Mouse (Mus musculus): ENCODE measurements around the gene Lrrc8e.

Gene Lrrc8e

DNA sequence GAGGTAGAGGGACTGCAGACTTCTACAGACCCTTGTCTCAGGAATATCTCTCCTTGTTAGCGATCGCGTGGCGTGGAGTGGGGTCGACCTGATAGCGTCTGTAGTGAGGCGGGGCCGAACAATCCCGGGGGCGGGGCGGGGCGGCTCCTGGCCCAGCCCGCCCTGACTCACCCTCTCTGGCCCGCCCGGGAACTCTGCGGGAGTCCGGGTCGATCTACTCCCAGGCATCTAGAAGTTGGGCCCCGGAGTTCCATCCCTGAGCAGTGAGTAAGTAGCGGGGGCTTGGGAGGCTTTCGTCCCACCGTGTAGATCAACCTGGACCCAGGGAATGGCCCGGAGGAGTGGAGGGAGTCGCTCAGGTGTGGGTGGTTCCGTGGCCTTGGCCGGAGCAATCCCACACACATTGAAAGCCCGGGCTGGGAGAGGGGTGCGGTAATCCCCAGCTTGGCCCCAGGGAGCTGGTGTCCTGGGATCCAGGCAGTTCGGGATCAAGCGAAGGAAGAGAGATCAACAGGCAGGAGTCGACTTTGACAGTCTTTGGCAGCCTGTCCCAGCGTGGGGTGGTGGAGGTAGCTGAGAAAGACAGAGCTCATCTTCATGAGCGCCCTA is at the start of gene Lrrc8e:
TSS of gene Lrrc8e (plus strand) at position 89 of the 609 bp plus-strand sequence.
- no peak for DNase-seq (ENCODE audit: low spot score)

DNA sequence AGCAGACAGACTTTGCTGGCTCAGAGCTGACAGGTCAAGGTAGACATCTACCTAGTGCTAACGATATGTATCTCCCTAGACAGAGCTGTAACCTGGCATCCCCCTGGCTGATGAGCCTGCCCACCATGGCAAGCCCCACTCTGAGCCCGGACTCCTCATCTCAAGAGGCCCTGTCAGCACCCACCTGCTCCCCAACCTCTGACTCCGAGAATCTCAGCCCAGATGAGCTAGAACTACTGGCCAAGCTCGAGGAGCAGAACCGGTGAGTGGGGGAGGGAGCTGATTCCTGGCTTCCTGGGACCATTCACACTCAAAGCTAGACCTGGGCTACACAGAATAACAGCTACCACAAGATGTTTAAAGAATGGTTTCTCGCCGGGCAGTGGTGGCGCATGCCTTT is 43.2 kb upstream of the Lrrc8e start:
- no peak for DNase-seq (ENCODE audit: low spot score)

DNA sequence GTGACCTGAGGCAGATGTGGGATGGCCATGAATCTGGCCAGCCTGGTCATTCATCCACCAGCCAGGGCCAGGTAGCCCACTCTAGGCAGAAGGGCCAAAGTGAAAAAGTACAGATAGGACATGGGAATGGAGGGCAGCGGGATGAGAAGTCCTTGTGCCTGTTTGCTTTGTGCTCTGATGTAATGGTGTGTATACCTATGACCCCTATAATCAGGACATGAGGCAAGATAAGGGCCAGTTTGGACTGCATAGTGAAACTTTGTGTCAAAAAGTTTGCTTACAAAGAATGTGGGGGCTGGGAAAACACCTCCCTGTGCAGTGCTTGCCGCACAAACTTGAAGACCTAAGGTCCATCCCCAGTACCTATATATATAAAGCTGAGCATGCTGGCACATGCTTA is 40.5 kb upstream of the Lrrc8e start:
- no peak for DNase-seq (ENCODE audit: low spot score)

DNA sequence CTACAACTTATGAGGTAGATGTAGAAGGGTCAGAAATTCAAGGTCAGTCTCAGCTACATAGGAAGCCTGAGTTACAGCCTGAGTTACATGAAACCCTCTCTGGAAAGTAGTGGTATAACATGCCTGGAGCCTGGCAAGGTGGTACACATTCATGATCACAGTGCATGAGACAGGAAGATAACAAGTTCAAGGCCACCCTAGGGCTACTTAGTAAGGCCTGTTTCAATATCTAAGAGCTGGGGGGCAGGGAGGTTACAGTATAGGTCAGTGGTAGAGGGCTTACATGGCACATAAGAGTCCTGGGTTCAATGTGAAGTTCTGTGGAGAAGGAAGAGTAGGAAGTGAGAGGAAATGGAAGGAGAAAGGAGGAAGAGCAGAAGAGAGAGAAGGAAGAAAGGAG is 38.0 kb upstream of the Lrrc8e start:
- DNase-seq (ENCODE audit: low spot score), result no peak

DNA sequence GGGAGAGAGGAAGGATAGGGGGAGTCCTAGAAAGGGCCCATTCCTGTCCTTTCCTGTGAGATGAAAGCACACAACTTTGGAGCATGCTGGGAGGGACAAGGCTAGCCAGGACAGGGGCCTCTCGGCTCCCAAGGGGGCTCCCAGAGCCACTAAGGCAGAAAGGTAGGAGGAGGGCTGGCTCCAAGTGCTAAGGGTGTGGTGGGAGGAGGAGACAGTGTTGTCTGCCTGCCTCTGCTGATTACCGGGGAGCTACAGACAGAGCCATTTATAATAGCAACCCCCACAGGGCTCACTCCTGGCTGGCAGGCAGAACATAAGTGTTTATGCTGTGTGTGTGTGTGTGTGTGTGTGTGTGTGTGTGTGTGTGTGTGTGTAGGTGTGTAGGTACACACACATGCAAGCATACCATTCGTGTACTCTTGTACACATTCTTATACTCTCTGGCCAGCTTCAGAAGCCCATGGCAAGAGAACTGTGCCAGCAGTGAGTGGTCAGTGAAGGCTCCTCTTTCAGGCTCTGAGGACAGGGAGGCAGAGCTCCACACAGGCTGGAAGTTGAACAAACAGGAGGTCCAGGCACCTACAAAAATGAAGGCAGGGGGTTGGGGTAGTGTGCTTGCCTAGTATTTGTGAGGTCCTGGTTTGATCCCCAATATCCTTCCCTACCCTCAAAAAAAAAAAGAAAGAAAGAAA is 37.5 kb upstream of the Lrrc8e start:
- no peak for DNase-seq (ENCODE audit: low spot score)

DNA sequence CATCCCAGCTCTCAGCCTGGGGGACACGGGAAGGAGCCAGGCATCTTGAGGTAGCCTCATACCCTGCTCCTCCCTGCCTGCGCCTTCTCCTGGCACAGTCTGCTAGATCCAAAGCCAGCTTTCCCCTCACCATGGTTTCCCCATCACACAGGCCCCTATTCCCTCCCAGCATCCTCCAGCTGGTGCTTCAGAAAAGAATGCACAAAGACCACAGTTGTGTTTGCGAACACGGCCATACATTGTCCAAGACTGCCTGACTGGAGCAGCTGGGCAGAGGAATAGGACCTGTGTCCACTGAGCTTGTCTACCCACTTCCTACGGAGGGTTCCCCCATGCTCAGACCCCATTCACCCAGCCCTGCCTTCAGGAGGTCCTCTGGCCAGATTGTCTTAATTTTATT is 34.3 kb upstream of the Lrrc8e start:
- no peak for DNase-seq (ENCODE audit: low spot score)

DNA sequence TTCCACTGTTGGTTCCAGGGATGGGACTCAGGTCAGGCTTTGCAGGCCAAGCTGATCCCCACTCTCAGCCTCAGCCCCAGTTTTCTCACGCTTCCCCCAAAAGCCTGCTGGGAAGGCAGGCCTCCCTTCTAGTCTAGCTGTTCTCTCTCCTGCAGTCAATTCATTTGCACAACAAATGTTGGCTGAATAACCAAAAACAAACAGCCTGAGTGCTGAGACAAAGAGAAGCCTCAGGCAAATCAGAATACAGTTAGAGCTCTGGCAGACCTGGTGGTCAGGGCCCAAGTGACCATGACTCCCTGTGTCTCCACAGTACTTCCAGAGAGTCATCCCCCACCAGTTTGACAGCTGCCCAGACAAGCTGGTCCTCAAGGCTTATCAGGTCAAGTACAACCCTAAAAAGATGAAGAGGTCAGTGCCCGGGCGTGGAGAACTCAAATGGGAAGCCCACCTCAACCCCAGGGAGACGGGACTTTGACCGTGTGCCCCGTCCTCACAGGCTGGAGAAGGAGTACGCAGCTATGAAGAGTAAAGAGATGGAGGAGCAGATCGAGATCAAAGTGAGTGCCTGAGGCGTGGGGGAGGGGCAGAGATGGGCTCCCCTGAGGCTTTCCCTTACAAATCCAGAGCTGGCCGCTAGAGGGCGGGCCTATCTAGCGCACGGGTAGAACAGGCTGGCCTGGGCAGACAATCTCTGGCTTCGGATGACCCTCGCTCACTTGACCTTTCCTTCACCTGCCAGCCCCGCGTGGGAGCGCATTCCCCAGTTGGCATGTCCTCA is 33.6 kb upstream of the Lrrc8e start:
- DNase-seq (ENCODE audit: low spot score), result peak; percentile 76

DNA sequence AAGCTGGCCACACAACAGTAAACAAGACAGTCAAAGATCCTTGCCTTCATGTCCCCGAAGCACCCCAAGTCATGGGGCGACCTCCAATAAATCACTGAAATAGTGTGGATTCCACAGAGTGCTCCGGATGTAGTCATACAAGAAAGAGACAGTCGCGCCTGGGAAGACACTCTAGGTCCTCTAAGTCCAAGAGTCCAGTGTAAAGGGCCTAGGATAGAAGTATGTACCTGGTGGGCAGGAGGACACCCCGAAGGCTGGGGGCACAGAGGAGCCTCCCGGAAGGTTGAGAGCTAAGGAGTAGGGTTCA is 33.1 kb upstream of the Lrrc8e start:
- DNase-seq (ENCODE audit: low spot score), result no peak

DNA sequence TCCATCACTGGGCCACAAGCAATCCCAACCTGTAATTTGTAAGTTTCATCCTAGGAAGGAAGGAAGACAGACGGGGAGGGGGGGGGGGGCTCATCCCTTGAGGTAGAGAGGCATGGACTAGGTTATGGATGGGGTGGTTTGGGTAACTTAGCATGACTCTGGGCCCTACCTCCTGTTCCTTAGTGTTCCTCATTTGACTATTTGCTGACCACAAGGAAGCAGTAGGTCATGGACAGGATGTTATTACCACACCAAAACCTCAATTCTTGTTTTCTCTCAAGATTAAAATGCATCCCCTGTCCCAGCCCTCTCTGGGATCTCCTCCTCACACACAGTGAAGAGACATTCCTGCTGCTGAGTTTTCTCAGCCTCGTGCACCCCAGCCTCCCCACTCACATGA is 25.3 kb upstream of the Lrrc8e start:
- no peak for DNase-seq (ENCODE audit: low spot score)

DNA sequence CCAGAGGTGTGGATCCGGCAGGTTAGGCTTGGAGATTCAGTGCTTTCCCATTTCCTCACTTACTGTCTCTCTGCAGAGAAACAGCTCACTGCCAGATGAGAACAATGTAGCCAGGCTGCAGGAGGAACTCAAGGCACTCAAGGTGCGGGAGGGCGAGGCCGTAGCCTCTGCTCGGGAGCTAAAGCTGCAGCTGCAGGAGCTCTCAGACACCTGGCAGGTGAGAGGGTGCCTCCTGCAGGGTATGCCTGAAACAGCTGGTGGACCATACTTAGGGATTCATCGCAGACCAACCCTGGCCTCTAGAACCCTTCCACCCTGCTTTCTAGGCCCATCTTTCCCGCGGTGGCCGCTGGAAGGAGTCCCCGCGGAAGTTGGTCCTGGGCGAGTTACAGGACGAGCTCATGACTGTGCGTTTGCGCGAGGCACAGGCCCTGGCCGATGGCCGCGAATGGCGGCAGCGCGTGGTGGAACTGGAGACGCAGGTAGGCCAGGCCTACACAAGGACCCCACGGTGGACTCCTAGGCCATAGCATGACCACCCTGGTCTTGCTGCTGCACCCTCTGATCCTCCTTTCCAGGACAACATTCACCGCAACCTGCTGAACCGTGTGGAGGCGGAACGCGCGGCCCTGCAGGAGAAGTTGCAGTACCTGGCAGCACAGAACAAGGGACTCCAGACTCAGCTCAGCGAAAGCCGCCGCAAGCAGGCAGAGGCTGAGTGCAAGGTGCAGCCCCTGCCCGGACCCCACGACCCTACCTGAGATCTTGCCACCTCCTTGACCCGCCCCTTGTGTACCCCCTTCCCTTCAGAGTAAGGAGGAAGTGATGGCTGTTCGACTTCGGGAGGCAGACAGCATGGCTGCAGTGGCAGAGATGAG is 21.1 kb upstream of the Lrrc8e start:
- no peak for DNase-seq (ENCODE audit: low spot score)

DNA sequence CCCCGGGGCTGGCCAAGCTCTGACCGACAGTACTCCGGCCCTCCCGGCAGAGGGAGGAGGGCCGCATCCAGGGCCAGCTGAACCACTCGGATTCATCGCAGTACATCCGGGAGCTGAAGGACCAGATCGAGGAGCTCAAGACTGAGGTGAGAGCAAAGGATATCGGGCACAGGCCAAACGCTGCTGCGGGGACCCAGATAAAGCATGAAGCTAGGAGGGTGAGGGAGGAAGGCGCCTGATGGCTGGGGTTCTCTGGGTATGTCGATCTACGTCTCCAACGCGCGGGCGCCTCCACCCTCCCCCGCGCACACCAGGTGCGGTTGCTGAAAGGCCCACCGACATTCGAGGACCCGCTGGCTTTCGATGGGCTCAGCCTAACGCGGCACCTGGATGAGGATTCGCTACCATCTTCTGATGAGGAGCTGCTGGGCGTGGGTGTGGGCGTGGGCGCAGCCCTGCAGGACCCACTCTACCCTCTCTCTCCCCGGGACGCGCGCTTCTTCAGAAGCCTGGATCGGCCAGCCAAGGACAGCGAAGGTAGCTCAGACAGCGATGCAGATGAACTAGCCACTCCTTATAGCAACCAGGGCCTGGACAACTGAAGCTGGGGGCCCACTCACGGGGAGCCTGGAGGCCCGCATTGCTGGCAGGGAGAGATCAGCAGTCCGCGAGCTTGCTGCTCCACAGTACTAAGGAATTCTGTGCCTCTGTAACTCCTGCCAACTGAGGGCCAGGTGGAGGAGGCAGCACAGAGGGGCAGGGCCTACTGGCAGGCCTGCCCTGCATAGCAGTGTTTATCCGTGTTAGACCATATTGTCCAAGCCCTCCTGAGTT is 20.2 kb upstream of the Lrrc8e start:
- no peak for DNase-seq (ENCODE audit: low spot score)

DNA sequence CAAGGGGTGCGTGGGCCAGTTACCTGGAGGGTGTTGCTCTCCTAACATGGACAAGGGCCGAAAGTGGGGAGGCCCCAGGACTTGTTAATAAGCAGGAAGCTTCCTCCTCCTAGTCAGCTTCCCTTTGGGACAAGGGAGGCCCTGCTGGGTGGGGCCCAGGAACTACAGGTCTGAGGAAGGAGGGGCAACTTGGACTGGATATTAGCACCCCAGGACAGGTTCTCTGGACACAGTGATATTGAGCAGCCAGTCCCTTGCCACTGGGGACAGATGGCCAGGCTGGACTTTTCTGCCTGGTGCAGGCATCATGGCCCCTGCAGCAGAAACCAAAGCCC is 19.6 kb upstream of the Lrrc8e start:
- no peak for DNase-seq (ENCODE audit: low spot score)

DNA sequence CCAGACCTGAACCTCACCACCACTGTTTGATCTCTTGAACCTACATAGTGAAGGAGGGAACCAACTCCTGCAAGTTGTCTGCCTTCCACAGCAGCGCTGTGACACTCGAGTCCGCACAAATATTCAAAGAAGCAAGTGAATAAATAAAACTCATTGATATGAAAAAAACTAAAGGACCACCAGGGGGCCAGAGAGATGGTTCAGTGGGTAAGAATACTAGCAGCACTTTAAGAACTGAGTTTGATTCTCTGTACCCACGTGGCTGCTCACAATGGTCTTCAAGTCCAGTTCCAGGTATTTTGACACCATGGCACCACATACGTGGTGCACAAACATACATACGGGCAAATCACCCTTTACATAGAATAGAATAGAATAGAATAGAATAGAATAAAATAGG is 15.5 kb upstream of the Lrrc8e start:
- no peak for DNase-seq (ENCODE audit: low spot score)

DNA sequence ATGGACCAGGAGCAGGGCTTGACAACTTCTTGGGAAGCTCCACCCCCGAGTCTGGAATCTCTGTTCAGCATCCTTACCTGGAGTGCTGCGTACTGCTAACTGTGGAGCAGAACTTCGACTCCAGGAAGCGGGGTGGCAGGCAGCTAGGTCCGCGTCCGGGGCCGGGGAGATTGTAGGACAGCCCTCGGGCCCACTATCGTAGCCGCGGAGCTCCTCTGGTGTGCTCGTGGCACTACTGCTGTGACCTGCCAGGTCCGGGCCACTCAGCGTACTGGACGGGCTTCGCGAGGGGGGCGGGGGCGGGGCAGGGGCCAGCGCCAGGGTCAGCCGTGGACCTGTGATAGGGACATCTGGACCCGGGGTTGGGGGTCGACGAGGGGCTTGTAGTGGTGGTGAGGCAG is 13.8 kb upstream of the Lrrc8e start:
- DNase-seq (ENCODE audit: low spot score), result no peak

DNA sequence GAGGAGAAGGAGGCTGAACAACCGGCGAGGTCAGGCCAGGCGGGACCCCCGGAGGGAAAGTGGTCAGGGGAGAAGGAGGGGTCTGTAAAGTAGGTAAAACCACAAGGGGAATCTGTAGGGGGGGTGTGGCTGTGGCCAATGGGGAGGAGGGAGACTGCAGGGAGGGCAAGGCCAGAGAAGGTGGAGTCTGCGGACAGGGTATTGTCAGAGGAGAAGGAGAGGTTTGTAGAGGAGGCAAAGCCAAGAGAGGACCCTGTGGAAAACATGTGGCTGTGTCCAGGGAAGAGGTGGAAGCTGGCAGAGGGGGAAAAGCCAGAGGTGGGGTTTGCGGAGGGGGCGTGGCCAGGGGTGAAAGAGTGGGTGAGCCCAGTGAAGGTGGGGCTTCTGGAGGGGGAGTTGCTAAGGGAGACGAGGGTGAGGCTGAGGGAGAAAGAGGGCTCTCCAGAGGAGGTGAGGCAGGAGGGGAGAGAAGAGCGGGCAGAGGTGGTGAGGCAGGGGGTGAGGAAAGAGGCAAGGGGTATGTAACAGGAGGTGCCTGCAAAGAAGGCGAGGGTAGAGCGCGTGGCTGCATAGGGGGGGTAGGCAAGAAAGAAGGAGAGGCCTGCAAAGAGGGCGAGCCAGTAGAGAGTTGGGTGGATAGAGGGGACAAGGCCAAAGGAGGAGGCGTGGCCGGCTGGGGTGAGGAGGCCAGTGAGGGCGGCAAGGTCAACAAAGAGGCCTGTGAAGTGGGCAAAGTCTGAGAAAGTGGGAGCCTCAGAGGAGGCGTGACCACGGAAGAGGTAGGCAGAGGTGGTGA is 13.2 kb upstream of the Lrrc8e start:
- peak; percentile 65 for DNase-seq (ENCODE audit: low spot score)

DNA sequence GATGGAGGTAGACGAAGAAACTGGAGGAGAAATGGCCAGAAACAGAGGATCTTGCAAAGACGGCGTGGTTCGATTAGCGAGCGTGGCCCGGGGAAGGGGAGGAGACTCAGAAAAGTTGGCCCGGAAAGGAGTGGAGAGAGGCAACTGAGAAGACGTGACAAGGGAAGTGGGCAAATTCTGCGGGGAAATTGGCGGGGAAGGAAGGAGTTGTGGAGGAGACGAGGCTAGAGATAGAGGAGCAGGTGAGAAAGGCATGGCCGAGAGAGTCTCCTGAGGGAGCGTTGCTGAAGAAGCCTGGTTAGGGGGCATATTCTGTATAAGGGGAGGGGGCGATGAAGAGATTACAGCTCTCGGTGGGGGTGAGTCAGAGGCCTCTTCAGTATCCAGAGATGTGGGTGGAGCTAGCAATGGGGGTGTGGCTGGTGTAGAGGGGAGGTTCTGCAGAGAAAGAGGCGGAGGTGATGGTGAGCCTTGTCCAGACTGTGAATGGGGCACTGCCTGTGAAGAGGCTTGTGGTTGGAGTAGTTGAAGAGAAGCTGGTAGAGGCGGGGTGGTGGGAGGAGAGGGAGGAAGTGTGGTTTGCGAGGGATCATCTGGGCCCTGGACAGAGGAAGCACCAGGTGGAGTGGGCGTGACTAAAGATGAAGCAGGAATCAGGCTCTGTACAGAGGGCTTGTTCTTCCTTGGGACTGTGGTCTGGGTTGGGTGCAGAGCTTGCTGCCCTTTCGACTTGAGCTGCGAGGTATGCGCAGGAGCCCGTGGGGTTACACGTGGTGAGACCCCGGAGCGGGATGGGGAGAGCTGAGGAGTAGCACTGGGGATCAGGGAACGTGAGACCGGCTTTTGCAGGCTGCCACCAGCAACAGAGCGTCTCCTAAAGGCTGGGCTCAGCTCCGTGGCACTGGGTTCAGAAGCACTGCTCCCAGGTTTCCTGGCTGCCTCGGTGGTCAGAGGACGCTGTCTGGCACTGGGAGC is 12.3 kb upstream of the Lrrc8e start:
- peak; percentile 50 for DNase-seq (ENCODE audit: low spot score)

DNA sequence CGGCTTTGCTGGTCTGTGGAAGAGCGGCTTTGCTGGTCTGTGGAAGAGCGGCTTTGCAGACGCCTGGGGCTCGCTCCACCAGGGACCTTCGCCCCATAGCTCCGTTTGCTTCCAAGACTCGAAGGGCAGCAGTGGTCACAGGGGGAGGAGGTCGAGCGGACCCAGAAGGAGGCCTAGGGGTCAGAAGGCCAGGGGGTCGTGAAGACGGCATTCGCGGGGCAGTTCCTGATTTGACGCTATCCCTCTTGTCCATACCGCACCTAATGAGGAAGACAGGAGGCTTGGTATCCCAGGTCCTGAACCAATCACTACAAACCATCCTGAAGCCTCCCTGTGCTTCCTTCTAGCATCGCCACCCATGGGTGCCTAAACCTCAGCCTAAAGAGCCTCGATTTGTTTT is 10.3 kb upstream of the Lrrc8e start:
- DNase-seq (ENCODE audit: low spot score), result no peak

DNA sequence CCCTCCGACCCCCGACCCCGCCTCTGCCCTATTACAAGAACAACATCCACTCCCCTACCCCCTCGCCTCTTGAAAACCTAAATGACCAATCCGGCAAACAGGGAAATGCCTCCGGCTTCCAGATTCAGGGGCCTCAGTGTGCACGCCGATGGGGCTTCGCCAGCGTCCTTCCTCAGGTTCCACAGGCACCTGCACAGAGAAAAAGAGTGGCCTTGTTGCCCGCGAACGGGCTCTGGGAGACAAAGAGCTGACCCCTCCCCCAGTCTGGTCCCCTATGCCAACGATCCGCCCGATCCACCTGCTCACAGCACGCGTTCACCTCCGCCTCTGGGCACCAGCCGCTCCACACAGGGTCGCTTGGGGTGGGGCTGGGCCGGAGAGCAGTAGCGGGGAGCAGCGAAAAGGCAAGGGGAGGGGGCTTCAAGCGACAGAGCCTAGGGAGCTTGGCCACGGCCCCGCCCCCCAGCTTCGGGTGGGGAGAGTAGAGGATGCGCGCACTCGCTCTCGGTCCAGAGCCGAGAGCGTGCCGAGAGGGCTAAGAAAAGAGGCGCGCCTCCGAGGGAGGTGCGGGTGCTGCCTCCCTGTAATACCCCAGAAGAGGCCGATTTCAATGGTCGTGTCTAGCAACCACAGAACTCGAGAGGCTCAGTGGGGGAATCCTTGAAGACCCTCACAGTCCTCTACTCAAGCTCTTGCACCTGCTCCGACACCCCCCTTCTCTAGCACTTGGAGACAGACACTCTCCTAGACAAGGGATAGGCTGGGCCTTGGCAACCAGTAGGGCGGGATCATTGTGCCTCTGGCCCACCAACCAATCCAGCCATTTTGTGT is 9.6 kb upstream of the Lrrc8e start, which contains the start of gene Prr36:
TSS of gene Prr36 (minus strand) at position 669 of the 831 bp plus-strand sequence.
- DNase-seq (ENCODE audit: low spot score), result no peak

DNA sequence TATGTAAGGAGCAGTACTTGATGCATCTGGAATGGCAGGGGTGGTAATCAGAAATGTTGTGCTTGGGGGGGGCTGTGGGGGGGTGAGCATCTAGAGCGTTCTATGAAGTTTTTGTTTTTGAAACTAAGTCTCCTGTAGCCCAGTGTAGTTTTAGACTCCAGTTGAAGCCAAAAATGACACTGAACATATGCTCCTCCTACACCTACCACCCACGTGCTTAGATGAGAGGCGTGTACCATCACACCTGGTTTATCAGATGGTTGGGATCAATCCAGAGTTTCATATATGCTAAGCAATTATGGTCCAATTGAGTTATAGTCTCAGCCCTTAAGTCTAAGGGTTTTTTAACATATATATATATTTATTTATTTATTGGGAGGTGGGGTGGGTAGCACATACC is 7.0 kb upstream of the Lrrc8e start:
- DNase-seq (ENCODE audit: low spot score), result no peak

Data from yolk sac, embryonic 10.5 days (tissue).